Mouse (Mus musculus) megakaryocyte progenitor cell, adult 5-6 weeks (primary cell): ENCODE measurements around the gene Lamb1. TPM values are rescaled to one million over a fixed set of nuclear protein-coding genes. Genes with fewer than 3 reads are reported as not detected.
A peak's percentile ranks its signal among the peaks of the same experiment; 100 is the strongest.

Source experiments
- ATAC-seq: replicated peaks from 2 replicates; pipeline ENCODE4 v1.8.0; 2016; ENCODE audit warnings: mild to moderate bottlenecking, moderate TSS enrichment, inconsistent platforms; ENCODE audit not compliant: poor library complexity
- total RNA-seq, 2 experiments: library from RNA; stranded (forward) in 1 of 2; stranded (reverse) in 1 of 2; fragments of 157-497, 149-512 nt in 1 of 2; fragments of 200-1000 nt in 1 of 2; gene quantifications; 2 replicates each; pipeline versions ENCODE4 v1.2.3 to v1.2.4; 2015 to 2017

Gene Lamb1
- total RNA-seq, 2 experiments from 2014 or later, result 0.07 TPM; not detected in 1

- peak; percentile 63 for ATAC-seq
These were observed 111.4 kb downstream of the Lamb1 start for GRCm38 (mm10) chr12:31376326-31376950.

- no peak for ATAC-seq
These were observed 112.2 kb downstream of the Lamb1 start for GRCm38 (mm10) chr12:31377241-31377640.

Other genes with a start within 250 kb of the Lamb1 start
- gene Fam110c, start 191.4 kb upstream of the Lamb1 start, total RNA-seq (2015), result 0.05 and 0.64 TPM in 2 replicates
- 0.07 and 0.08 TPM in 2 replicates for gene Fam110c, start 191.4 kb upstream of the Lamb1 start, total RNA-seq (2017)
- gene Gm6993, start 24.5 kb upstream of the Lamb1 start, total RNA-seq (2015), result not detected in 2 replicates
- not detected in 2 replicates for gene Gm6993, start 24.5 kb upstream of the Lamb1 start, total RNA-seq (2017)
- gene Dld, start 86.2 kb downstream of the Lamb1 start, total RNA-seq (2015), result 105 and 114 TPM in 2 replicates
- gene Dld, start 86.2 kb downstream of the Lamb1 start, total RNA-seq (2017), result 129 and 149 TPM in 2 replicates
- gene Slc26a3, start 125.6 kb downstream of the Lamb1 start, total RNA-seq (2015), result not detected in 2 replicates
- not detected in 2 replicates for gene Slc26a3, start 125.6 kb downstream of the Lamb1 start, total RNA-seq (2017)
- 48.2 and 52.8 TPM in 2 replicates for gene Cbll1, start 234.4 kb downstream of the Lamb1 start, total RNA-seq (2015)
- 6.4 and 7.5 TPM in 2 replicates for gene Cbll1, start 234.4 kb downstream of the Lamb1 start, total RNA-seq (2017)